Mouse (Mus musculus) megakaryocyte, embryonic 14.5 days (primary cell): Measurements from ENCODE around the gene Tle6.

Experiments
- FLI1 ChIP-seq: IDR thresholded peaks from 2 replicates; pipeline ENCODE4 v1.6.1; 2012; ENCODE audit warnings: low read length, inconsistent platforms, mixed read lengths
- GATA1 ChIP-seq: IDR thresholded peaks from 3 replicates; pipeline ENCODE4 v1.6.1; 2012; ENCODE audit warnings: mixed read lengths, low read length, inconsistent platforms, borderline replicate concordance

DNA sequence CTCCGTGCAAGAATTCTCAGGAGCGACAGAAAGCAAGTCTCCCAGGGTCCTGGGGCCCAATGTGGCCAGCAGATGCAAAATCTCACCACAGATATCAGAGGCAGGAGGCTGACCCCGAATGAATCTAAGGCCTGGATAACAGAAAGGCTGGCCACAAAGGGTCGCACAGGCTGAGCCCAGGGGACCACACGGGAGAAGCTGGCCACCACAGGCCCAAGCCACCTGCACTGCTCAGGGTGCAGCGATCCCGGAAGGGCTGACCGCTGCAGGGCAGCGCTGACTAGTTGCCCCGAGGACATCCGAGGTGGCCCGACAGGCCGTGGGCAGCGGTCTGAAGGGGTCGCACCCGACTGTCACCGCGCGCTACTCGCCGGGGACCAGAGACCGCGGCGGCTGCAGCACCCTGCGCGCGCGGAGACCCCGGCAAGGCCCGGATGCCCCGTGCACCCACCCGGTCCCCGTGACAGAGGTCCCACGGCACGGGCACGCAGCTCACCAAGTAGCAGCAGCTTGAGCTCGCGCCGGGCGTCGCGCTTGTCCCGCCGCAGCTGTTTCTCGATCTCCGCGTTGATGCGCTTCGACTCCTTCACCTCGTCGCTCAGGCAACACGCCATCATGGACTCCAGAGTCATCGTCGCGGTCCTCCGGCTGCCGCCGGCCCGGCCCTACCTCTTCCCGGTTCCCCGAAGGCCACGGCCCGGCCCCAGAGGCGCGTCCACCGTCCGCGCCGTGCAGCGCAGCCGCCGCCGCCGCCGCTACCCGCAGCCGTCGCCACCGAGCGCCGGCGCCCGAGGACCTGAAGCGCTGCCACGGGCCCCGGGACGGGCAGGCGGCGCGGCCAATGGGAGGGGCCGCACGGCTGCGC is 56.3 kb downstream of the Tle6 start:
- no peak for TF ChIP-seq GATA1
- no peak for TF ChIP-seq FLI1
